Mouse (Mus musculus) testis, adult 2 months (tissue): Measurements from ENCODE around the gene Akap10.

ENCODE experiments used
- CTCF ChIP-seq: fragments of 200-500 bp; IDR thresholded peaks from 2 replicates; pipeline ENCODE4 v1.5.1; 2012; ENCODE audit warnings: low read depth, mild to moderate bottlenecking, inconsistent platforms, low read length, moderate library complexity; ENCODE audit not compliant: control insufficient read depth, insufficient read depth, insufficient replicate concordance
- POLR2A ChIP-seq: fragments of 200-500 bp; IDR thresholded peaks from 2 replicates; pipeline ENCODE4 v1.6.1; 2012; ENCODE audit warnings: low read depth, mild to moderate bottlenecking, inconsistent platforms, low read length, moderate library complexity; ENCODE audit not compliant: control insufficient read depth

DNA sequence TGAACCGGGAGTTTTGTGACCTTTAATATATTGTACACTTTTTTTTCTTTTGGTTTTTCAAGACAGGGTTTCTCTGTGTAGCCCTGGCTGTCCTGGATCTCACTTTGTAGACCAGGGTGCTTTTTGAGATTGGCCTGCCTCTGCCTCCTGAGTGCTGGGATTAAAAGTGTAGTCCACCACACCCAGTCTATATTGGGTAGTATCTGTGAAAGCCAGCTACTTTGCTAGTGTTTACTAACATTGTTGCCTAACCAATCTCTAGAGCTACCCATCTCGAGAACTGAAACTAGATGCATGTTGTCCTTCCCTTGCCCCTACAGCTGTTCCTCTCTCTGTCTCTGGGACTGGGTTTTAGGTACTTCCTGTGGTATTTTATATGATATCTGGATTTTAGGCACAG lies 30.0 kb upstream of the Akap10 start:
- no peak for TF ChIP-seq CTCF
- TF ChIP-seq POLR2A = no peak
